Mouse (Mus musculus) testis, adult 2 months (tissue): ENCODE data around the gene Kctd3. TPM values are rescaled to one million over a fixed set of nuclear protein-coding genes. Genes with fewer than 3 reads are reported as not detected.

Experiments used
- H3K27ac ChIP-seq: fragments of 200-500 bp; 2 replicates; pipeline ENCODE4 v1.5.1; 2012; ENCODE audit warnings: low read depth, low read length; ENCODE audit not compliant: control insufficient read depth, insufficient read depth
- H3K27me3 ChIP-seq: fragments of 200-500 bp; 2 replicates; pipeline ENCODE4 v1.6.1; 2012; ENCODE audit warnings: mild to moderate bottlenecking, low read length, moderate library complexity; ENCODE audit not compliant: control insufficient read depth, insufficient read depth
- H3K36me3 ChIP-seq: fragments of 200-500 bp; 2 replicates; pipeline ENCODE4 v1.6.1; 2012; ENCODE audit warnings: mild to moderate bottlenecking, low read length; ENCODE audit not compliant: control insufficient read depth, insufficient read depth
- H3K4me1 ChIP-seq: fragments of 200-500 bp; 2 replicates; pipeline ENCODE4 v1.6.1; 2012; ENCODE audit warnings: low read length; ENCODE audit not compliant: control insufficient read depth, insufficient read depth
- H3K4me3 ChIP-seq: fragments of 200-500 bp; 2 replicates; pipeline ENCODE4 v1.5.1; 2012; ENCODE audit warnings: low read depth, mild to moderate bottlenecking, low read length, moderate library complexity, mixed read lengths; ENCODE audit not compliant: control insufficient read depth
- CTCF ChIP-seq: fragments of 200-500 bp; IDR thresholded peaks from 2 replicates; pipeline ENCODE4 v1.5.1; 2012; ENCODE audit warnings: low read depth, mild to moderate bottlenecking, inconsistent platforms, low read length, moderate library complexity; ENCODE audit not compliant: control insufficient read depth, insufficient read depth, insufficient replicate concordance
- POLR2A ChIP-seq: fragments of 200-500 bp; IDR thresholded peaks from 2 replicates; pipeline ENCODE4 v1.6.1; 2012; ENCODE audit warnings: low read depth, mild to moderate bottlenecking, inconsistent platforms, low read length, moderate library complexity; ENCODE audit not compliant: control insufficient read depth
- polyA plus RNA-seq: library from polyadenylated mRNA; depleted of rRNA; stranded (reverse); fragments of >200 nt; gene quantifications from 2 replicates; pipeline ENCODE4 v1.2.3, GENCODE M21; 2012

Gene Kctd3
- polyA plus RNA-seq, 1 experiment, result 16.8 TPM

GRCm38 (mm10) chr1:189026885-189027284, 19.2 kb upstream of the Kctd3 start:
- no peaks in the 10 kb centered on the region for H3K27me3 ChIP-seq

GRCm38 (mm10) chr1:189023701-189024080, 16.1 kb upstream of the Kctd3 start:
- no peak for TF ChIP-seq POLR2A
- TF ChIP-seq CTCF, result no peak
- no peaks in the 10 kb centered on the region for H3K27me3 ChIP-seq
- no peak overlapping the region for H3K4me3 ChIP-seq
- no peaks in the 10 kb centered on the region for H3K4me1 ChIP-seq
- no peak overlapping the region for H3K27ac ChIP-seq
- H3K36me3 ChIP-seq, result no peaks in the 10 kb centered on the region

More at GRCm38 (mm10) chr1:189026885-189027284, 19.2 kb upstream of the Kctd3 start:
- TF ChIP-seq POLR2A (no peak), CTCF (no peak)
- Histone ChIP-seq H3K27ac (no peak overlapping the region), H3K36me3 (no peaks in the 10 kb centered on the region), H3K4me3 (no peak overlapping the region), H3K4me1 (no peaks in the 10 kb centered on the region)

GRCm38 (mm10) chr1:189022925-189023700, 15.5 kb upstream of the Kctd3 start:
- no peak for TF ChIP-seq POLR2A
- TF ChIP-seq CTCF, result peak; percentile 16; the same call in 1 of the 2 replicates
- no peaks in the 10 kb centered on the region for H3K36me3 ChIP-seq
- H3K27me3 ChIP-seq, result no peaks in the 10 kb centered on the region
- no peaks in the 10 kb centered on the region for H3K4me1 ChIP-seq
- no peak overlapping the region for H3K4me3 ChIP-seq
- H3K27ac ChIP-seq, result no peak overlapping the region

GRCm38 (mm10) chr1:189015372-189015771, 7.7 kb upstream of the Kctd3 start:
- H3K4me1 ChIP-seq, result peaks cover 4% of the 10 kb centered on the region
- H3K27ac ChIP-seq, result no peak overlapping the region
- no peaks in the 10 kb centered on the region for H3K36me3 ChIP-seq
- no peak overlapping the region for H3K4me3 ChIP-seq
- no peaks in the 10 kb centered on the region for H3K27me3 ChIP-seq
- TF ChIP-seq CTCF, result no peak
- no peak for TF ChIP-seq POLR2A

- Histone ChIP-seq H3K36me3 (no peaks in the 10 kb centered on the region), H3K27me3 (no peaks in the 10 kb centered on the region), H3K27ac (no peak overlapping the region), H3K4me1 (peaks cover 4% of the 10 kb centered on the region), H3K4me3 (no peak overlapping the region)
- TF ChIP-seq POLR2A (no peak), CTCF (no peak)
Observed at GRCm38 (mm10) chr1:189013587-189013921, 5.9 kb upstream of the Kctd3 start.

GRCm38 (mm10) chr1:189012846-189013586, 5.4 kb upstream of the Kctd3 start:
- TF ChIP-seq POLR2A, result no peak
- no peak for TF ChIP-seq CTCF
- peaks cover 4% of the 10 kb centered on the region for H3K4me1 ChIP-seq
- no peaks in the 10 kb centered on the region for H3K36me3 ChIP-seq
- no peaks in the 10 kb centered on the region for H3K27me3 ChIP-seq
- H3K4me3 ChIP-seq, result no peak overlapping the region
- no peak overlapping the region for H3K27ac ChIP-seq

GRCm38 (mm10) chr1:189010671-189011070, 3.0 kb upstream of the Kctd3 start:
- Histone ChIP-seq H3K27ac (no peak overlapping the region), H3K27me3 (no peaks in the 10 kb centered on the region), H3K4me3 (no peak overlapping the region), H3K36me3 (no peaks in the 10 kb centered on the region), H3K4me1 (peaks cover 9% of the 10 kb centered on the region)
- TF ChIP-seq CTCF (no peak), POLR2A (no peak)

GRCm38 (mm10) chr1:189007980-189008324, 311 bp upstream of the Kctd3 start:
- Histone ChIP-seq H3K36me3 (no peaks in the 10 kb centered on the region), H3K4me3 (peak overlapping the region; percentile 23), H3K27ac (no peak overlapping the region), H3K27me3 (no peaks in the 10 kb centered on the region), H3K4me1 (peaks cover 5% of the 10 kb centered on the region)
- TF ChIP-seq POLR2A, result no peak
